23 mouse cellular contexts compared by ENCODE assay signal in the genomic region with DNA sequence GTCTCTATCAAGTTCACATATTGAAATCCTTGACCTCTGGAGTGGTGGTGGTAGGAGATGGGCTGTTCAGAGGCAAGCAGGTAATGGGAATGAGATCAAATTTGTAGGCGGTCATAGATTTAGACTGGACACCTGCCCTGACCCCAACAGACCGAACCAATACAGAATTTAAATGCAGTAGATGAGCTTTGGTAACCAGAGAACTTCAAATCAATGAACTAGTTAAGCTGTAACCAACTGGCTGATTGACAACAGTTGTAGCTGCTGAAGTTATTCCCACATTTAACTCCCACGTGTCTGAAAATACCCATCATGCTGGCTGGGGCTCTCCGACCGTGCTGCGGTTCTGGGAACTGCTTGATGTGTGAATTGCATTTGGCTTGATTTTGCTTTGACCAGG.
DNase-seq lines count a peak whose midpoint lies in the region; ATAC-seq and TF ChIP-seq lines count a peak whose summit lies in the region.
"Had no signal": no experiment of that assay in that cellular context is flagged by ENCODE, and none has a peak within 500 bp of the region (broad histone marks: within the 10 kb centered on the region; RNA-seq: fewer than 3 reads in every experiment).

No protein-coding gene starts in this region.

- no peak for TF ChIP-seq CTCF in heart, adult 2 months (IDR thresholded peaks at IDR 0.05)
- no peak for TF ChIP-seq CTCF in liver, adult 2 months (IDR thresholded peaks at IDR 0.05; ENCODE audit: low read depth, low read length)

- no peak overlapping the region for H3K4me3 ChIP-seq in heart, embryonic 13.5 days
- no peak overlapping the region for H3K4me3 ChIP-seq in heart, adult 2 months
- no peak overlapping the region for H3K4me3 ChIP-seq in liver, adult 2 months (ENCODE audit: insufficient read depth, low read depth, low read length)
- no peak overlapping the region for H3K4me3 ChIP-seq in liver, embryonic 11.5 days (ENCODE audit: low read depth, low read length)
- no peak overlapping the region for H3K4me3 ChIP-seq in forebrain, embryonic 15.5 days

- no peaks in the 10 kb centered on the region for H3K79me2 ChIP-seq in heart, adult 2 months (replicated peaks; ENCODE audit: control insufficient read depth, insufficient read depth, low read length)
- no peaks in the 10 kb centered on the region for H3K79me2 ChIP-seq in liver, adult 2 months (ENCODE audit: control insufficient read depth, insufficient read depth, low read length)

- H3K27me3 ChIP-seq in heart, embryonic 13.5 days (replicated peaks): no peaks in the 10 kb centered on the region
- H3K27me3 ChIP-seq in heart, adult 2 months (ENCODE audit: control insufficient read depth, insufficient read depth, low read length): no peaks in the 10 kb centered on the region
- H3K27me3 ChIP-seq in liver, adult 2 months (ENCODE audit: control insufficient read depth, insufficient read depth, low read length): no peaks in the 10 kb centered on the region
- no peaks in the 10 kb centered on the region for H3K27me3 ChIP-seq in liver, embryonic 11.5 days (replicated peaks; ENCODE audit: control insufficient read depth, insufficient read depth, low read length)
- no peaks in the 10 kb centered on the region for H3K27me3 ChIP-seq in forebrain, embryonic 15.5 days
- H3K27me3 ChIP-seq: CH12.LX had no signal

- no peak for TF ChIP-seq POLR2A in heart, adult 2 months (IDR thresholded peaks at IDR 0.05; ENCODE audit: insufficient read depth, low read depth, low read length)
- no peak for TF ChIP-seq POLR2A in liver, adult 2 months (IDR thresholded peaks at IDR 0.05; ENCODE audit: extremely low read depth, insufficient read depth, low read length)

- no peak for ATAC-seq in heart, embryonic 13.5 days (ENCODE audit: extremely low read depth, insufficient number of reproducible peaks, low FRiP score, low TSS enrichment)
- ATAC-seq in liver, embryonic 11.5 days (replicated peaks; ENCODE audit: low FRiP score): no peak
- no peak for ATAC-seq in forebrain, embryonic 15.5 days (replicated peaks)
- ATAC-seq: activated CD4-positive, CD25-positive, alpha-beta regulatory T cell, adult 4 months; CD4-positive, CD25-positive, alpha-beta regulatory T cell, adult 4 months; Patski had no signal

- no peaks in the 10 kb centered on the region for H3K4me1 ChIP-seq in heart, embryonic 13.5 days
- H3K4me1 ChIP-seq in heart, adult 2 months (ENCODE audit: control insufficient read depth, insufficient read depth, low read length): no peaks in the 10 kb centered on the region
- no peaks in the 10 kb centered on the region for H3K4me1 ChIP-seq in liver, adult 2 months (ENCODE audit: control insufficient read depth, insufficient read depth, low read length)
- H3K4me1 ChIP-seq in liver, embryonic 11.5 days (replicated peaks; ENCODE audit: control insufficient read depth, insufficient read depth, low read length): no peaks in the 10 kb centered on the region
- peaks cover 6% of the 10 kb centered on the region; the same call in 1 of the 2 replicates for H3K4me1 ChIP-seq in forebrain, embryonic 15.5 days

- WGBS in heart, embryonic 13.5 days: 81% methylated on average over 6 of the region's 6 CpGs
- WGBS in heart, adult 2 months: 84% methylated on average over 6 of the region's 6 CpGs
- 35% methylated on average over 6 of the region's 6 CpGs for WGBS in liver, adult 2 months
- 88% methylated on average over 6 of the region's 6 CpGs for WGBS in liver, embryonic 11.5 days
- 87% methylated on average over 6 of the region's 6 CpGs for WGBS in forebrain, embryonic 15.5 days

- H3K9me3 ChIP-seq in heart, embryonic 13.5 days: no peaks in the 10 kb centered on the region
- H3K9me3 ChIP-seq in liver, embryonic 11.5 days (ENCODE audit: control insufficient read depth, low read length): no peaks in the 10 kb centered on the region
- no peaks in the 10 kb centered on the region for H3K9me3 ChIP-seq in forebrain, embryonic 15.5 days

- intact Hi-C loops in heart, postnatal 14 days (cut with DNase I): no loop called here
- intact Hi-C loops in heart, adult 2 months (cut with DNase I): no loop called here

- DNase-seq in heart, adult 11 months: peak; percentile 57
- no peak for DNase-seq in heart, postnatal 14 days
- no peak for DNase-seq in heart, adult 2 months
- DNase-seq in liver, adult 2 months (ENCODE audit: extremely low read depth, low read depth, low spot score): peak; percentile 62
- DNase-seq in liver, embryonic 11.5 days (ENCODE audit: low spot score): no peak
- DNase-seq in brain, adult 2 months (ENCODE audit: low read depth, low spot score): peak; percentile 23
- DNase-seq: adrenal gland, adult 2 months; adrenal gland, adult 8-10 months; adrenal gland, postnatal 10 days; adrenal gland, postnatal 14 days; adrenal gland, postnatal 25 days; adrenal gland, postnatal 36 days; B cell, adult 2 months; cerebellum, adult 11 months; cerebellum, adult 11-12 months; cerebellum, adult 18-20 months had no signal

- no peaks in the 10 kb centered on the region for H3K36me3 ChIP-seq in heart, embryonic 13.5 days
- H3K36me3 ChIP-seq in heart, adult 2 months (ENCODE audit: control insufficient read depth, insufficient read depth, low read length): no peaks in the 10 kb centered on the region
- H3K36me3 ChIP-seq in liver, adult 2 months (ENCODE audit: control insufficient read depth, insufficient read depth, low read length): no peaks in the 10 kb centered on the region
- no peaks in the 10 kb centered on the region for H3K36me3 ChIP-seq in liver, embryonic 11.5 days (ENCODE audit: control insufficient read depth, insufficient read depth, low read length)
- no peaks in the 10 kb centered on the region for H3K36me3 ChIP-seq in forebrain, embryonic 15.5 days
- H3K36me3 ChIP-seq: G1E had no signal

- no peak overlapping the region for H3K27ac ChIP-seq in heart, embryonic 13.5 days (replicated peaks)
- no peak overlapping the region for H3K27ac ChIP-seq in heart, adult 2 months
- no peak overlapping the region for H3K27ac ChIP-seq in liver, adult 2 months (replicated peaks; ENCODE audit: insufficient read depth, low read depth, low read length)
- no peak overlapping the region for H3K27ac ChIP-seq in liver, embryonic 11.5 days (ENCODE audit: low read depth, low read length)
- H3K27ac ChIP-seq in forebrain, embryonic 15.5 days (replicated peaks): no peak overlapping the region

- H3K4me2 ChIP-seq in heart, embryonic 13.5 days: 0 out of 2 replicates have a peak overlapping the region, but pooled peaks have one; percentile 7
- no peak overlapping the region for H3K4me2 ChIP-seq in liver, embryonic 11.5 days
- H3K4me2 ChIP-seq in forebrain, embryonic 15.5 days (replicated peaks): no peak overlapping the region

- no peak overlapping the region for H3K9ac ChIP-seq in heart, embryonic 13.5 days
- H3K9ac ChIP-seq in heart, adult 2 months (ENCODE audit: low read depth, low read length): no peak overlapping the region
- no peak overlapping the region for H3K9ac ChIP-seq in liver, adult 2 months (ENCODE audit: low read depth, low read length)
- no peak overlapping the region for H3K9ac ChIP-seq in liver, embryonic 11.5 days (ENCODE audit: low read depth, low read length)
- no peak overlapping the region for H3K9ac ChIP-seq in forebrain, embryonic 15.5 days (replicated peaks)

- no peak for TF ChIP-seq EP300 in heart, adult 2 months (IDR thresholded peaks at IDR 0.05; ENCODE audit: insufficient read depth, low read depth, low read length)

Comparison
In these comparisons a context has a peak if more than half of its experiments do, and no peak if none do; other contexts are left out.
1. DNase-seq: peak in heart, adult 11 months (single experiment), liver, adult 2 months (single experiment) and brain, adult 2 months (single experiment); none in heart, postnatal 14 days (0 of 2), heart, adult 2 months (0 of 2) and liver, embryonic 11.5 days (single experiment).